Mouse (Mus musculus) lung, postnatal 0 days (tissue): ENCODE data around the gene Pate3. TPM values are rescaled to one million over a fixed set of nuclear protein-coding genes. Genes with fewer than 3 reads are reported as not detected.
"Not testable (repeated sequence)": the region's sequence is repeated elsewhere in the genome, so short reads cannot be mapped to it uniquely, and the experiment has no call there.

ENCODE experiments used
- ATAC-seq: fragments of 200-750 bp; cut with Nextera tagmentation; 2 replicates; pipeline ENCODE4 v1.8.0; 2017; ENCODE audit warnings: moderate library complexity
- DNase-seq: peaks from one replicate; pipeline ENCODE4 v3.0.0-alpha.2; 2016; ENCODE audit warnings: low spot score
- H3K27ac ChIP-seq: fragments of 300-500 bp; sonication (generic); 2 replicates; pipeline ENCODE4 v1.5.1; 2014; ENCODE audit warnings: antibody characterized with exemption, mild to moderate bottlenecking, low read length, mixed read lengths
- H3K27me3 ChIP-seq: fragments of 300-500 bp; sonication (generic); replicated peaks from 2 replicates; pipeline ENCODE4 v1.6.1; 2014; ENCODE audit warnings: low read length, mixed read lengths; ENCODE audit not compliant: insufficient read depth
- H3K36me3 ChIP-seq: fragments of 300-500 bp; sonication (generic); 2 replicates; pipeline ENCODE4 v1.6.1; 2014; ENCODE audit warnings: low read length, mixed read lengths; ENCODE audit not compliant: insufficient read depth
- H3K4me1 ChIP-seq: fragments of 300-500 bp; sonication (generic); 2 replicates; pipeline ENCODE4 v1.6.1; 2014; ENCODE audit warnings: antibody characterized with exemption, low read depth, low read length, mixed read lengths; ENCODE audit not compliant: insufficient read depth
- H3K4me2 ChIP-seq: fragments of 300-500 bp; sonication (generic); replicated peaks from 2 replicates; pipeline ENCODE4 v1.6.1; 2014; ENCODE audit warnings: low read depth, mild to moderate bottlenecking, low read length, moderate library complexity, mixed read lengths
- H3K4me3 ChIP-seq: fragments of 300-500 bp; sonication (generic); 2 replicates; pipeline ENCODE4 v1.5.1; 2014; ENCODE audit warnings: low read depth, low read length
- H3K9ac ChIP-seq: fragments of 300-500 bp; sonication (generic); replicated peaks from 2 replicates; pipeline ENCODE4 v1.6.1; 2014; ENCODE audit warnings: low read depth, mild to moderate bottlenecking
- H3K9me3 ChIP-seq: fragments of 300-500 bp; sonication (generic); 2 replicates; pipeline ENCODE4 v1.6.1; 2016; ENCODE audit warnings: low read length, mixed read lengths
- CTCF ChIP-seq: IDR thresholded peaks from 2 replicates; pipeline ENCODE4 v1.5.1; 2016; ENCODE audit warnings: antibody characterized with exemption, mild to moderate bottlenecking
- EP300 ChIP-seq: IDR thresholded peaks from 2 replicates; pipeline ENCODE4 v1.6.1; 2016; ENCODE audit warnings: antibody characterized with exemption, mild to moderate bottlenecking, control low read depth
- WGBS: fragments of 180-500 bp; shearing (Covaris S2); extraction: QIAGEN DNeasy Blood & Tissue Kit; methylation state at CpG from one replicate; pipeline ENCODE4 v1.1.7; 2014; 5-methylcytosine and 5-hydroxymethylcytosine counted together
- polyA plus RNA-seq: library from polyadenylated mRNA; unstranded; fragments of >200 nt; fragmentation: Nextera tagmentation; extraction: Ambion mirVana; gene quantifications from 2 replicates; pipeline ENCODE4 v1.2.1, GENCODE M21; 2015

Gene Pate3
- polyA plus RNA-seq: not detected in 2 replicates

GRCm38 (mm10) chr9:35648102-35648501 is at the start of gene Pate3:
Pate3 (minus strand) TSS chr9:35648202.
- no peaks in the 10 kb centered on the region for H3K27me3 ChIP-seq
- no peak within 1 kb of the TSS for H3K9ac ChIP-seq
- no peaks in the 10 kb centered on the region for H3K4me1 ChIP-seq
- no peak within 1 kb of the TSS for H3K4me2 ChIP-seq
- H3K4me3 ChIP-seq: no peak within 1 kb of the TSS
- 65% methylated on average over 1 of the region's 1 CpGs for WGBS
- no peaks in the 10 kb centered on the region for H3K36me3 ChIP-seq
- H3K27ac ChIP-seq: no peak within 1 kb of the TSS
- no peak for TF ChIP-seq EP300
- TF ChIP-seq CTCF: no peak
- no peaks in the 10 kb centered on the region for H3K9me3 ChIP-seq
- no peak for DNase-seq
- no peak for ATAC-seq

- no peaks in the 10 kb centered on the region for H3K4me1 ChIP-seq
- no peak overlapping the region for H3K9ac ChIP-seq
- no peaks in the 10 kb centered on the region for H3K9me3 ChIP-seq
- H3K27ac ChIP-seq: no peak overlapping the region
- ATAC-seq (no peak), DNase-seq (no peak)
- no peak overlapping the region for H3K4me3 ChIP-seq
- H3K36me3 ChIP-seq: no peaks in the 10 kb centered on the region
- H3K4me2 ChIP-seq: no peak overlapping the region
- no peaks in the 10 kb centered on the region for H3K27me3 ChIP-seq
- no peak for TF ChIP-seq CTCF
- TF ChIP-seq EP300: no peak
Observed at GRCm38 (mm10) chr9:35691924-35692323, 43.9 kb upstream of the Pate3 start.

GRCm38 (mm10) chr9:35687013-35687412 is 39.0 kb upstream of the Pate3 start, which contains the start of gene Pate1:
Pate1 (minus strand) TSS chr9:35687390.
- TF ChIP-seq CTCF (no peak), EP300 (no peak)
- DNase-seq: no peak

GRCm38 (mm10) chr9:35673557-35673956 is 25.6 kb upstream of the Pate3 start:
- DNase-seq (no peak), ATAC-seq (no peak)
- 74% methylated on average over 2 of the region's 2 CpGs for WGBS

More at GRCm38 (mm10) chr9:35687013-35687412, 39.0 kb upstream of the Pate3 start, which contains the start of gene Pate1:
- no peaks in the 10 kb centered on the region for H3K4me1 ChIP-seq
- no peaks in the 10 kb centered on the region for H3K9me3 ChIP-seq
- H3K27ac ChIP-seq: no peak within 1 kb of the TSS
- ATAC-seq: no peak
- no peak within 1 kb of the TSS for H3K4me2 ChIP-seq
- H3K4me3 ChIP-seq: no peak within 1 kb of the TSS
- H3K36me3 ChIP-seq: no peaks in the 10 kb centered on the region
- no peaks in the 10 kb centered on the region for H3K27me3 ChIP-seq
- H3K9ac ChIP-seq: no peak within 1 kb of the TSS
- 44% methylated on average over 1 of the region's 1 CpGs for WGBS

GRCm38 (mm10) chr9:35632981-35633380 is 15.0 kb downstream of the Pate3 start:
- no peak for DNase-seq
- H3K4me1 ChIP-seq: no peaks in the 10 kb centered on the region
- no peak overlapping the region for H3K9ac ChIP-seq
- no peak for ATAC-seq
- 89% methylated on average over 1 of the region's 1 CpGs for WGBS
- H3K4me3 ChIP-seq: no peak overlapping the region
- no peak overlapping the region for H3K27ac ChIP-seq
- no peaks in the 10 kb centered on the region for H3K9me3 ChIP-seq
- no peak overlapping the region for H3K4me2 ChIP-seq
- no peaks in the 10 kb centered on the region for H3K36me3 ChIP-seq
- H3K27me3 ChIP-seq: no peaks in the 10 kb centered on the region
- TF ChIP-seq CTCF (no peak), EP300 (no peak)

More at GRCm38 (mm10) chr9:35673557-35673956, 25.6 kb upstream of the Pate3 start:
- TF ChIP-seq CTCF: no peak
- no peak for TF ChIP-seq EP300
- H3K9me3 ChIP-seq: no peaks in the 10 kb centered on the region
- H3K27me3 ChIP-seq: no peaks in the 10 kb centered on the region
- H3K4me1 ChIP-seq: no peaks in the 10 kb centered on the region
- no peak overlapping the region for H3K27ac ChIP-seq
- no peaks in the 10 kb centered on the region for H3K36me3 ChIP-seq
- no peak overlapping the region for H3K4me2 ChIP-seq
- no peak overlapping the region for H3K9ac ChIP-seq
- H3K4me3 ChIP-seq: no peak overlapping the region

GRCm38 (mm10) chr9:35616784-35617183 is 31.2 kb downstream of the Pate3 start:
- H3K4me2 ChIP-seq, ATAC-seq, H3K9me3 ChIP-seq, DNase-seq, H3K27ac ChIP-seq, H3K27me3 ChIP-seq, H3K9ac ChIP-seq, H3K4me1 ChIP-seq, H3K36me3 ChIP-seq, H3K4me3 ChIP-seq: not testable (repeated sequence)
- WGBS: 66% methylated on average over 2 of the region's 2 CpGs

- H3K36me3 ChIP-seq: no peaks in the 10 kb centered on the region
- H3K9me3 ChIP-seq: no peaks in the 10 kb centered on the region
- no peak overlapping the region for H3K27ac ChIP-seq
- no peaks in the 10 kb centered on the region for H3K27me3 ChIP-seq
- 23% methylated on average over 2 of the region's 2 CpGs for WGBS
- H3K4me3 ChIP-seq: no peak overlapping the region
- no peak overlapping the region for H3K9ac ChIP-seq
- H3K4me1 ChIP-seq: no peaks in the 10 kb centered on the region
- H3K4me2 ChIP-seq: no peak overlapping the region
- ATAC-seq (no peak), DNase-seq (no peak)
- TF ChIP-seq EP300: no peak
- TF ChIP-seq CTCF: peak; percentile 48
Observed at GRCm38 (mm10) chr9:35614005-35614404, 34.0 kb downstream of the Pate3 start.
